Mouse (Mus musculus) forebrain, embryonic 13.5 days (tissue): Measurements from ENCODE around the gene Wdr1. TPM values are rescaled to one million over a fixed set of nuclear protein-coding genes. Genes with fewer than 3 reads are reported as not detected.

Experiments used
- ATAC-seq: fragments of 200-750 bp; cut with Nextera tagmentation; 2 replicates; pipeline ENCODE4 v1.8.0; 2017
- H3K27ac ChIP-seq: fragments of 300-500 bp; sonication (generic); 2 replicates; pipeline ENCODE4 v1.5.1; 2015; ENCODE audit warnings: inconsistent platforms, mild to moderate bottlenecking, moderate library complexity
- H3K27me3 ChIP-seq: fragments of 300-500 bp; sonication (generic); 2 replicates; pipeline ENCODE4 v1.6.1; 2015; ENCODE audit warnings: mild to moderate bottlenecking, inconsistent platforms
- H3K36me3 ChIP-seq: fragments of 300-500 bp; sonication (generic); 2 replicates; pipeline ENCODE4 v1.6.1; 2015; ENCODE audit warnings: mild to moderate bottlenecking, inconsistent platforms; ENCODE audit not compliant: poor library complexity, severe bottlenecking
- H3K4me1 ChIP-seq: fragments of 300-500 bp; sonication (generic); 2 replicates; pipeline ENCODE4 v1.6.1; 2015; ENCODE audit warnings: inconsistent platforms
- H3K4me2 ChIP-seq: fragments of 300-500 bp; sonication (generic); 2 replicates; pipeline ENCODE4 v1.6.1; 2015; ENCODE audit warnings: inconsistent platforms, mild to moderate bottlenecking, moderate library complexity
- H3K4me3 ChIP-seq: fragments of 300-500 bp; sonication (generic); 2 replicates; pipeline ENCODE4 v1.5.1; 2015; ENCODE audit warnings: mild to moderate bottlenecking, inconsistent platforms
- H3K9ac ChIP-seq: fragments of 300-500 bp; sonication (generic); 2 replicates; pipeline ENCODE4 v1.6.1; 2015; ENCODE audit warnings: mild to moderate bottlenecking, inconsistent platforms
- H3K9me3 ChIP-seq: fragments of 300-500 bp; sonication (generic); replicated peaks from 2 replicates; pipeline ENCODE4 v1.6.1; 2016; ENCODE audit warnings: inconsistent platforms
- WGBS: fragments of 180-500 bp; shearing (Covaris S2); methylation state at CpG from one replicate; pipeline ENCODE4 v1.1.7; 2015; 5-methylcytosine and 5-hydroxymethylcytosine counted together
- polyA plus RNA-seq: library from polyadenylated mRNA; unstranded; fragments of >200 nt; fragmentation: Nextera tagmentation; extraction: Ambion mirVana; gene quantifications from 2 replicates; pipeline ENCODE4 v1.2.1, GENCODE M21; 2015

The Wdr1 gene
- polyA plus RNA-seq, 1 experiment from 2014 or later: 135 TPM

- 89% methylated on average over 25 of the region's 25 CpGs for WGBS
- peaks cover 13% of the 10 kb centered on the region for H3K4me1 ChIP-seq
- H3K9me3 ChIP-seq: no peaks in the 10 kb centered on the region
- peaks cover 2% of the 10 kb centered on the region; the same call in 1 of the 2 replicates for H3K27me3 ChIP-seq
- no peak overlapping the region for H3K27ac ChIP-seq
- no peak overlapping the region for H3K4me3 ChIP-seq
- no peak overlapping the region for H3K4me2 ChIP-seq
- H3K9ac ChIP-seq: no peak overlapping the region
- no peaks in the 10 kb centered on the region for H3K36me3 ChIP-seq
- ATAC-seq: no peak
Observed at GRCm38 (mm10) chr5:38476861-38477565, 86.0 kb downstream of the Wdr1 start.

Other genes with a start within 250 kb of the Wdr1 start
- gene Drd5, start 243.9 kb downstream of the Wdr1 start, polyA plus RNA-seq: 0.08 TPM in 1 of 2 replicates, not detected in the other
- 0.05 and 0.28 TPM in 2 replicates for gene Slc2a9, start 60.1 kb downstream of the Wdr1 start, polyA plus RNA-seq
- 38.6 and 41.7 TPM in 2 replicates for gene Zfp518b, start 121.6 kb upstream of the Wdr1 start, polyA plus RNA-seq